Mouse (Mus musculus) heart, postnatal 0 days (tissue): Measurements from ENCODE around the gene Gm11444. TPM values are rescaled to one million over a fixed set of nuclear protein-coding genes. Genes with fewer than 3 reads are reported as not detected.

ENCODE experiments used
- ATAC-seq: fragments of 200-750 bp; cut with Nextera tagmentation; 2 replicates; pipeline ENCODE4 v1.8.0; 2017; ENCODE audit warnings: low read depth, moderate number of reproducible peaks, moderate library complexity; ENCODE audit not compliant: insufficient read depth
- DNase-seq: peaks from one replicate; pipeline ENCODE4 v3.0.0-alpha.2; 2016; ENCODE audit warnings: low spot score
- H3K27ac ChIP-seq: fragments of 300-500 bp; sonication (generic); 2 replicates; pipeline ENCODE4 v1.5.1; 2014; ENCODE audit warnings: low read depth, mild to moderate bottlenecking
- H3K27me3 ChIP-seq: fragments of 300-500 bp; sonication (generic); 2 replicates; pipeline ENCODE4 v1.6.1; 2014; ENCODE audit warnings: low read length, mixed read lengths; ENCODE audit not compliant: control insufficient read depth, insufficient read depth
- H3K36me3 ChIP-seq: fragments of 300-500 bp; sonication (generic); replicated peaks from 2 replicates; pipeline ENCODE4 v1.6.1; 2014; ENCODE audit warnings: low read length, mixed read lengths; ENCODE audit not compliant: control insufficient read depth, insufficient read depth
- H3K4me1 ChIP-seq: fragments of 300-500 bp; sonication (generic); 2 replicates; pipeline ENCODE4 v1.6.1; 2014; ENCODE audit warnings: antibody characterized with exemption; ENCODE audit not compliant: control insufficient read depth, insufficient read depth
- H3K4me2 ChIP-seq: fragments of 300-500 bp; sonication (generic); 2 replicates; pipeline ENCODE4 v1.6.1; 2014; ENCODE audit warnings: low read depth, mild to moderate bottlenecking, low read length, moderate library complexity
- H3K4me3 ChIP-seq: fragments of 300-500 bp; sonication (generic); 2 replicates; pipeline ENCODE4 v1.5.1; 2014; ENCODE audit warnings: low read depth, low read length
- H3K9ac ChIP-seq: fragments of 300-500 bp; sonication (generic); replicated peaks from 2 replicates; pipeline ENCODE4 v1.6.1; 2014; ENCODE audit warnings: low read depth, low read length, mixed read lengths
- H3K9me3 ChIP-seq: fragments of 300-500 bp; sonication (generic); replicated peaks from 2 replicates; pipeline ENCODE4 v1.6.1; 2016; ENCODE audit warnings: low read length; ENCODE audit not compliant: control insufficient read depth
- CTCF ChIP-seq: IDR thresholded peaks from 2 replicates; pipeline ENCODE4 v1.5.1; 2016; ENCODE audit warnings: antibody characterized with exemption, control low read depth, low read depth
- EP300 ChIP-seq: IDR thresholded peaks from 2 replicates; pipeline ENCODE4 v1.6.1; 2016; ENCODE audit warnings: antibody characterized with exemption, low read depth
- WGBS: fragments of 180-500 bp; shearing (Covaris S2); extraction: QIAGEN DNeasy Blood & Tissue Kit; methylation state at CpG from one replicate; pipeline ENCODE4 v1.1.7; 2014; 5-methylcytosine and 5-hydroxymethylcytosine counted together
- polyA plus RNA-seq: library from polyadenylated mRNA; unstranded; fragments of >200 nt; fragmentation: Nextera tagmentation; extraction: Ambion mirVana; gene quantifications from 2 replicates; pipeline ENCODE4 v1.2.1, GENCODE M21; 2015
- total RNA-seq: library from RNA; depleted of rRNA; stranded (reverse); fragments of >200 nt; gene quantifications from 2 replicates; pipeline ENCODE4 v1.2.3, GENCODE M21; 2014; ENCODE audit warnings: low replicate concordance

The Gm11444 gene
- total and polyA plus RNA-seq, 2 experiments from 2014 or later, result not detected

GRCm38 (mm10) chr11:85818401-85818800, 31.7 kb downstream of the Gm11444 start:
- H3K9me3 ChIP-seq, result no peaks in the 10 kb centered on the region
- ATAC-seq, result no peak
- H3K4me3 ChIP-seq, result no peak overlapping the region
- H3K27ac ChIP-seq, result no peak overlapping the region
- no peak overlapping the region for H3K4me2 ChIP-seq
- 65% methylated on average over 3 of the region's 3 CpGs for WGBS
- no peak for DNase-seq
- TF ChIP-seq EP300, result no peak
- TF ChIP-seq CTCF, result no peak
- H3K27me3 ChIP-seq, result peaks cover 41% of the 10 kb centered on the region
- no peaks in the 10 kb centered on the region; the same call in 1 of the 2 replicates for H3K4me1 ChIP-seq
- no peaks in the 10 kb centered on the region for H3K36me3 ChIP-seq
- H3K9ac ChIP-seq, result no peak overlapping the region

- H3K36me3 ChIP-seq, result no peaks in the 10 kb centered on the region
- H3K4me2 ChIP-seq, result no peak overlapping the region
- TF ChIP-seq CTCF (no peak), EP300 (no peak)
- H3K4me1 ChIP-seq, result no peaks in the 10 kb centered on the region; the same call in 1 of the 2 replicates
- H3K27ac ChIP-seq, result no peak overlapping the region
- WGBS, result 95% methylated on average over 5 of the region's 5 CpGs
- peaks cover 49% of the 10 kb centered on the region for H3K27me3 ChIP-seq
- H3K4me3 ChIP-seq, result no peak overlapping the region
- no peaks in the 10 kb centered on the region for H3K9me3 ChIP-seq
- H3K9ac ChIP-seq, result no peak overlapping the region
- ATAC-seq, result no peak
- no peak for DNase-seq
These were observed 33.7 kb downstream of the Gm11444 start for GRCm38 (mm10) chr11:85816471-85816870.

- 29% methylated on average over 4 of the region's 4 CpGs for WGBS
- DNase-seq, result no peak
- Histone ChIP-seq H3K4me1 (no peaks in the 10 kb centered on the region; the same call in 1 of the 2 replicates), H3K4me3 (no peak overlapping the region), H3K4me2 (no peak overlapping the region), H3K27ac (no peak overlapping the region), H3K27me3 (peaks cover 38% of the 10 kb centered on the region), H3K9ac (no peak overlapping the region), H3K36me3 (no peaks in the 10 kb centered on the region), H3K9me3 (no peaks in the 10 kb centered on the region)
- TF ChIP-seq CTCF (no peak), EP300 (no peak)
- no peak for ATAC-seq
These were observed 35.5 kb downstream of the Gm11444 start for GRCm38 (mm10) chr11:85814678-85815077.

GRCm38 (mm10) chr11:85812201-85812966, 37.7 kb downstream of the Gm11444 start:
- no peak for TF ChIP-seq EP300
- TF ChIP-seq CTCF, result no peak
- no peak for ATAC-seq
- no peaks in the 10 kb centered on the region; the same call in 1 of the 2 replicates for H3K4me1 ChIP-seq
- H3K9ac ChIP-seq, result no peak overlapping the region
- no peaks in the 10 kb centered on the region for H3K36me3 ChIP-seq
- no peak overlapping the region for H3K4me2 ChIP-seq
- H3K9me3 ChIP-seq, result no peaks in the 10 kb centered on the region
- no peak overlapping the region for H3K4me3 ChIP-seq
- WGBS, result 91% methylated on average over 12 of the region's 12 CpGs
- peaks cover 41% of the 10 kb centered on the region for H3K27me3 ChIP-seq
- DNase-seq, result no peak
- no peak overlapping the region for H3K27ac ChIP-seq

GRCm38 (mm10) chr11:85811676-85812075, 38.5 kb downstream of the Gm11444 start:
- no peak for ATAC-seq
- WGBS, result 89% methylated on average over 5 of the region's 5 CpGs
- H3K9me3 ChIP-seq, result no peaks in the 10 kb centered on the region
- H3K36me3 ChIP-seq, result no peaks in the 10 kb centered on the region
- TF ChIP-seq EP300 (no peak), CTCF (no peak)
- H3K4me1 ChIP-seq, result no peaks in the 10 kb centered on the region; the same call in 1 of the 2 replicates
- no peak overlapping the region for H3K9ac ChIP-seq
- no peak overlapping the region for H3K4me2 ChIP-seq
- peaks cover 44% of the 10 kb centered on the region for H3K27me3 ChIP-seq
- no peak overlapping the region for H3K4me3 ChIP-seq
- no peak overlapping the region for H3K27ac ChIP-seq
- no peak for DNase-seq

GRCm38 (mm10) chr11:85811229-85811628, 38.9 kb downstream of the Gm11444 start:
- no peaks in the 10 kb centered on the region for H3K36me3 ChIP-seq
- no peak for ATAC-seq
- peaks cover 42% of the 10 kb centered on the region for H3K27me3 ChIP-seq
- no peak overlapping the region for H3K4me3 ChIP-seq
- no peaks in the 10 kb centered on the region; the same call in 1 of the 2 replicates for H3K4me1 ChIP-seq
- H3K4me2 ChIP-seq, result no peak overlapping the region
- H3K27ac ChIP-seq, result no peak overlapping the region
- H3K9ac ChIP-seq, result no peak overlapping the region
- no peak for TF ChIP-seq EP300
- no peak for TF ChIP-seq CTCF
- WGBS, result 65% methylated on average over 4 of the region's 4 CpGs
- DNase-seq, result no peak
- H3K9me3 ChIP-seq, result no peaks in the 10 kb centered on the region
